Mouse (Mus musculus) G1E (cell line): ENCODE measurements around the gene Rab31. TPM values are rescaled to one million over a fixed set of nuclear protein-coding genes. Genes with fewer than 3 reads are reported as not detected.
A peak's percentile ranks its signal among the peaks of the same experiment; 100 is the strongest.

ENCODE experiments used
- ATAC-seq: 2 replicates; pipeline ENCODE4 v1.8.0; 2016; ENCODE audit warnings: mild to moderate bottlenecking; ENCODE audit not compliant: insufficient number of reproducible peaks, poor library complexity, low FRiP score, severe bottlenecking; ENCODE audit errors: extremely low read depth
- DNase-seq: peaks from one replicate; pipeline ENCODE4 v3.0.0; 2012; ENCODE audit warnings: low spot score
- H3K27me3 ChIP-seq: 2 replicates; pipeline ENCODE4 v1.6.1; 2012; ENCODE audit warnings: mild to moderate bottlenecking, low read length, inconsistent platforms; ENCODE audit not compliant: insufficient read depth
- H3K36me3 ChIP-seq: replicated peaks from 2 replicates; pipeline ENCODE3; 2012; ENCODE audit warnings: mild to moderate bottlenecking, inconsistent platforms
- H3K4me1 ChIP-seq: 2 replicates; pipeline ENCODE4 v1.6.1; 2012; ENCODE audit warnings: low read depth, low read length, inconsistent platforms, mixed read lengths; ENCODE audit not compliant: insufficient read depth
- H3K4me3 ChIP-seq: 2 replicates; pipeline ENCODE4 v1.5.1; 2012; ENCODE audit warnings: low read depth, mild to moderate bottlenecking, inconsistent platforms, low read length, moderate library complexity, mixed read lengths
- H3K9me3 ChIP-seq: replicated peaks from 2 replicates; pipeline ENCODE4 v1.6.1; 2012; ENCODE audit warnings: inconsistent platforms
- CTCF ChIP-seq: IDR thresholded peaks from 2 replicates; pipeline ENCODE4 v1.5.1; 2012; ENCODE audit warnings: low read depth, low read length, inconsistent platforms, mixed read lengths
- GATA1 ChIP-seq: IDR thresholded peaks from 2 replicates; pipeline ENCODE4 v1.6.1; 2012; ENCODE audit warnings: borderline replicate concordance, low read length, inconsistent platforms, mixed read lengths
- GATA2 ChIP-seq: IDR thresholded peaks from 2 replicates; pipeline ENCODE4 v1.6.1; 2012; ENCODE audit warnings: low read depth, low read length, inconsistent platforms, borderline replicate concordance
- POLR2AphosphoS5 ChIP-seq: IDR thresholded peaks from 2 replicates; pipeline ENCODE4 v1.6.1; 2012; ENCODE audit warnings: low read depth, low read length, inconsistent platforms; ENCODE audit not compliant: insufficient replicate concordance
- TAL1 ChIP-seq: conservative IDR thresholded peaks from 2 replicates; pipeline ENCODE4 v1.6.1; 2012; ENCODE audit warnings: low read depth, low read length, inconsistent platforms, mixed read lengths
- polyA plus RNA-seq: library from polyadenylated mRNA; stranded (reverse); fragments of >175 nt; gene quantifications from 2 replicates; pipeline ENCODE4 v1.2.3, GENCODE M21; 2012
- total RNA-seq, 2 experiments: library from RNA; stranded (forward) in 1 of 2; stranded (reverse) in 1 of 2; fragments of 200-1000 nt in 1 of 2; fragments of >200 nt in 1 of 2; fragmentation: Nextera tagmentation in 1 of 2; gene quantifications; 2 replicates each; pipeline ENCODE4 v1.2.3; 2014 to 2017

Gene Rab31
- total and polyA plus RNA-seq, 3 experiments, result 0.20 to 1.7 (median 1.6) TPM

DNA sequence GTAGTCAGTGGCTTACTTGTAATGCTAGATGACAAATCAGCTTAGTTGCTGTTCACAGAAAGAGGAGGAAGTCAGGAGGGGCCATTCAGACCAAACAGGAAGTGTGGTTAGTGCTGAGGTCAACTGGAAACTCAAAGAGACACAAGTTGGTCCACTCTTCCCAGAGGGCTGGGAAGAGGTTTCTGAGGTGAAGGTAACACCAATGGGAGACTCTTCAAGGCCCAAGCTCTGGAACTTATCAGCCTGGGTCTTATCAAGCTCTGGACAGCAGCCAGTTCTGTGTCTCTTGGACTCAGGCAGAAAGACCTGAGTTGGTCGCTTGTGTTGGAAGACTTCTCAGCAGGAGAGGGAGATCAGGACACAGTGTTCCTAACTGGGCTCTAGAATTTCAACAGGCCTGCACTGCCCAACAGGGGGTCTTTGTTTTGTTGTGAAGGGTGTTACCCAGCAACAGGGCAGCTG is 97.8 kb downstream of the Rab31 start:
- no peak overlapping the region for H3K4me3 ChIP-seq

DNA sequence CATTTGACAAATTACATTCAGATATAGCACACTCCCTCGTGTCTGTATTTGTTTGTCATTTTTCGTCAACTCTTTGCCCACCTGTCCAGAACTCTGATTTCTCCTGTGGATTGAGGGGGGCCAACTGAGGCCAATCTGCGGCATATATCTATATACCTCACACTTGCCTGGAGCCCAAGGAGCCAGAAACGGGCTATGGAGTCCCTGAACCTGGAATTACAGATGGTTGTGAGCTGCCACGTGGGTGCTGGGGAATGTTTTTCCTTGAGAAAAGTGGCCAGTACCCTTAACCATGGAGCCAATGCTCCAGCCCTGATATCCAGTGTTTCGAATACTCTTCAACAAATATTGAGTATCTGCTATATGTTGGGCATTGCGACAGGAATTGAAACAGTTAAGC is 99.6 kb downstream of the Rab31 start:
- Histone ChIP-seq H3K36me3 (no peaks in the 10 kb centered on the region), H3K4me3 (no peak overlapping the region), H3K4me1 (no peaks in the 10 kb centered on the region), H3K27me3 (peaks cover 5% of the 10 kb centered on the region; the same call in 1 of the 2 replicates), H3K9me3 (no peaks in the 10 kb centered on the region)
- TF ChIP-seq TAL1 (no peak), GATA1 (no peak)
- DNase-seq (no peak), ATAC-seq (no peak)

More for the DNA sequence above, 97.8 kb downstream of the Rab31 start:
- H3K27me3 ChIP-seq, result peaks cover 5% of the 10 kb centered on the region; the same call in 1 of the 2 replicates
- H3K36me3 ChIP-seq, result no peaks in the 10 kb centered on the region
- H3K4me1 ChIP-seq, result peaks cover 4% of the 10 kb centered on the region; the same call in 1 of the 2 replicates
- peak; percentile 78 for ATAC-seq
- no peaks in the 10 kb centered on the region for H3K9me3 ChIP-seq
- DNase-seq, result no peak
- no peak for TF ChIP-seq POLR2AphosphoS5
- no peak for TF ChIP-seq CTCF
- TF ChIP-seq GATA2, result no peak
- no peak for TF ChIP-seq TAL1
- TF ChIP-seq GATA1, result no peak

DNA sequence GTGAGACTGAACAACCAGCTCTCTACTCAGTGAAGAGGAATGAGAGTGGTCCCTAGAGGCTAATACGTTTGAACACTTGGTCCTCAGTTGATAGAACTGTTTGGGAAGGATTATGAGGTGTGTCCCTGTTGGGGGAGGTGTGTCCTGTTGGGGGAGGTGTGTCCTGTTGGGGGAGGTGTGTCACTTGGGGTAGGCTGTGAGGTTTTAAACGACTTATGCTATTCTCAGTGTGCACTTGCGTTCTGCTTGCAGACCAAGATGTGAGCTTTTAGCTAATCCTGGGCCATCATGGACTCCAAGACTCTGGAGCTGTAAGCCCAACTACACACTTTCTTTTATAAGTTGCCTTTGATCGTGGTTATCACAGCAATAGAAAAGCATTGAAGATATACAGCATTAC is 103.5 kb downstream of the Rab31 start:
- peaks cover 5% of the 10 kb centered on the region; the same call in 1 of the 2 replicates for H3K27me3 ChIP-seq
- H3K4me1 ChIP-seq, result no peaks in the 10 kb centered on the region
- H3K36me3 ChIP-seq, result no peaks in the 10 kb centered on the region
- no peak for DNase-seq
- H3K9me3 ChIP-seq, result no peaks in the 10 kb centered on the region
- H3K4me3 ChIP-seq, result no peak overlapping the region
- ATAC-seq, result no peak
- TF ChIP-seq CTCF (no peak), POLR2AphosphoS5 (no peak), TAL1 (no peak)

DNA sequence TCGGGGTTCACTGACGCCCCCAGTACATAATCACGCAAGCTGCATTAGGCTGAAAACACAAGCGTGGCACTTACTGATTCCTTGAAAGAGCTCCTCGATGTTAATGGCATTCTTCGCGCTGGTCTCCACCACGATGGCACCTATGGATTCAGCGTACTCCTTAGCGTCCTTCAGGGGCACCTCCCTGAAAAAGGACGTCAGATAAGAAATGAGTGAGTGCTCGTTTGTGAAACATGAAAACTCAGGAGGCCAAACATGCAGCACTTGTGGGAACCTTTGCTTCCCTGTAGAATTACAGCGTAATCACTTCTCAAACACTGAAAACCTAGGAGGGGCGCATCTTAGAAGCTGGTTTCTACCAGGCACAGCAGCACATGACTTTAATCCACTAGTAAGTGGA is 104.8 kb downstream of the Rab31 start:
- DNase-seq (no peak), ATAC-seq (no peak)
- peaks cover 3% of the 10 kb centered on the region; the same call in 1 of the 2 replicates for H3K4me1 ChIP-seq
- no peaks in the 10 kb centered on the region; the same call in 1 of the 2 replicates for H3K27me3 ChIP-seq
- TF ChIP-seq GATA2 (no peak), CTCF (no peak), TAL1 (no peak), GATA1 (no peak), POLR2AphosphoS5 (no peak)
- no peak overlapping the region for H3K4me3 ChIP-seq
- no peaks in the 10 kb centered on the region for H3K9me3 ChIP-seq
- no peaks in the 10 kb centered on the region for H3K36me3 ChIP-seq

DNA sequence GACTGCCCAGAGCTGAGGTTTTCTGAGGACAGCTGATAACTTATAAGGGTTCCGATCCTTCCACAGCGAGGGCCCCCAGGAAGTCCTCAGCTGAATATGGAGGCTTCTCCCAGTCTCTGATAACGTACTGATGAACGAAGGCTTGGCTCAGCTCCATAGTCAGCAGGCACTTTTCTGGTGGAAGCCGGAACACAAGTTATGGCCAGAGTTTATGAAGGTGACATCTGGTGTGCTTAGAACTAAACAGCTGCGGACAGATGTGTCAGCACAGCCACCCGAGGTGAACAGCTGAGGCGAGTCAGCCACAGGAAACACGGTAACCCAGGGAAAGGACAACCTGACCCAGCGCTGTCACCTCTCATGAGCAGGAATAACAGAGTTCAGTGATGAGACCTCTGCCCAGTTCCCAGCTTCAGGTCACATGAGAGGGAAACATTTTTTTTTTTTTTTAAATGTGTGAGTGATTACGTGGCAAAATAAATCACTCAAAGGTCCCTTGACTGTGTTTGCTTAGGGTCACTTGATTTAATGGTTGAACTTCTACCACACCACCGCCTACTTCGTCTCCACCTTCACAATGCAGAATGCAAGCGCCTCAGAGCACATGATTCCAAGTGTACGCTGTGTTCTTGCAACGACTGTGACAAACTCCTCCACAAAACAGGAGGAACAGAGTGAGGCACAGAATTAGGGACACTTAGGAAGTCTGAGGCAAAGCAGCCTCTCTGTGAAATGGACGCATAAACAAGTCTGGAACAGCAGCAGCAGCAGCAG is 106.0 kb downstream of the Rab31 start:
- Histone ChIP-seq H3K4me1 (peaks cover 3% of the 10 kb centered on the region; the same call in 1 of the 2 replicates), H3K4me3 (no peak overlapping the region), H3K36me3 (no peaks in the 10 kb centered on the region), H3K9me3 (no peaks in the 10 kb centered on the region), H3K27me3 (no peaks in the 10 kb centered on the region; the same call in 1 of the 2 replicates)
- TF ChIP-seq TAL1, result no peak
- no peak for TF ChIP-seq POLR2AphosphoS5
- no peak for TF ChIP-seq CTCF
- TF ChIP-seq GATA1, result no peak
- TF ChIP-seq GATA2, result no peak
- DNase-seq (no peak), ATAC-seq (no peak)

DNA sequence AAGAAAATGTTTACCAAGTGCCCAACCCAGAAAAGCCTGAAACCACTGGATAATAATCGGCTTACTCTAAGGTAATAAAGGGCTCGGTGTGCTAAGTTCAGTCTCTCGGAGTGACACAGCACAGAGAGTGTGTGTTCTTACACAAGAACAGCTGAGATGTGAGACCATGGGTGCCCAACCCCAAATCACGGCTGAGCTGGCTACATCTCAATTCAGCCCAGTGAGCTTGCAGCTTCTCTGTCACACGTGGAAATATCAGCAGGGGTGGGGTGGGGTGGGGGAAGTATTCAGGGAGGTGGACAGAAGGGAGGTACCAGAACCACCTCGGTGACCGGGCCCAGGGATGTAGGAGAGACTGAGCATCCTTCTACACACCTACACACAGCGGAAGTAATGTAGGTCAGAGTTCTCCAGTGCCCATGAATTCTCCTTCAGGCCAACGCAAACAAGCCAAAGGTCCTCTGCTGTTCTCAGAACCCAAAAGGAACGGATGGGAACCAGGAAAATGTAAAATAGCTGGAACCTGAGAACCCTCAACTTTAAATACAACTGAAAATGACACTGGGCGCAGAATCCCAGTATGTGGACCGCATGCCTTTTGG is 106.7 kb downstream of the Rab31 start:
- Histone ChIP-seq H3K4me3 (no peak overlapping the region), H3K4me1 (peaks cover 3% of the 10 kb centered on the region; the same call in 1 of the 2 replicates), H3K27me3 (no peaks in the 10 kb centered on the region; the same call in 1 of the 2 replicates), H3K9me3 (no peaks in the 10 kb centered on the region), H3K36me3 (no peaks in the 10 kb centered on the region)
- TF ChIP-seq TAL1 (no peak), GATA2 (no peak), GATA1 (no peak), CTCF (no peak), POLR2AphosphoS5 (no peak)
- ATAC-seq (no peak), DNase-seq (no peak)
